Mouse (Mus musculus): ENCODE results near the gene Tmc5. TPM values are rescaled to one million over a fixed set of nuclear protein-coding genes. Genes with fewer than 3 reads are reported as not detected.
A peak's percentile ranks its signal among the peaks of the same experiment; 100 is the strongest.

The Tmc5 gene
- polyA plus RNA-seq, 1 experiment from 2014 or later = not detected

GRCm38 (mm10) chr7:118646237-118646636 is 49.1 kb downstream of the Tmc5 start:
- ATAC-seq (no peak), DNase-seq (ENCODE audit: low read depth, low spot score) (no peak)
- peaks cover 3% of the 10 kb centered on the region for H3K27me3 ChIP-seq
- ChIA-PET POLR2A (no interaction called here), CTCF (no interaction called here)
- in situ Hi-C loops (cut with MboI; ENCODE audit: low pct_unique_long_range_greater_than_20kb) = no loop called here
- TF ChIP-seq CTCF (IDR thresholded peaks at IDR 0.05) = no peak

- POLR2A ChIA-PET = no interaction called here
Observed at GRCm38 (mm10) chr7:118649328-118649727, 52.2 kb downstream of the Tmc5 start.

GRCm38 (mm10) chr7:118650119-118650518 is 53.0 kb downstream of the Tmc5 start:
- ATAC-seq (no peak), DNase-seq (ENCODE audit: low read depth, low spot score) (no peak)
- in situ Hi-C loops (cut with MboI; ENCODE audit: low pct_unique_long_range_greater_than_20kb) = no loop called here
- TF ChIP-seq CTCF (IDR thresholded peaks at IDR 0.05) = no peak
- ChIA-PET CTCF (no interaction called here), POLR2A (no interaction called here)
- peaks cover 3% of the 10 kb centered on the region for H3K27me3 ChIP-seq

More at GRCm38 (mm10) chr7:118649328-118649727, 52.2 kb downstream of the Tmc5 start:
- ATAC-seq = no peak
- CTCF ChIA-PET = no interaction called here
- H3K27me3 ChIP-seq = peaks cover 3% of the 10 kb centered on the region
- no peak for DNase-seq (ENCODE audit: low read depth, low spot score)
- in situ Hi-C loops (cut with MboI; ENCODE audit: low pct_unique_long_range_greater_than_20kb) = no loop called here
- no peak for TF ChIP-seq CTCF (IDR thresholded peaks at IDR 0.05)

GRCm38 (mm10) chr7:118650891-118651290 is 53.8 kb downstream of the Tmc5 start:
- H3K27me3 ChIP-seq = peaks cover 3% of the 10 kb centered on the region
- DNase-seq (ENCODE audit: low read depth, low spot score) = no peak
- POLR2A ChIA-PET = no interaction called here
- ATAC-seq = no peak
- TF ChIP-seq CTCF (IDR thresholded peaks at IDR 0.05) = no peak
- CTCF ChIA-PET = no interaction called here
- in situ Hi-C loops (cut with MboI; ENCODE audit: low pct_unique_long_range_greater_than_20kb) = no loop called here

GRCm38 (mm10) chr7:118652572-118653295 is 55.6 kb downstream of the Tmc5 start:
- TF ChIP-seq CTCF (IDR thresholded peaks at IDR 0.05) = no peak
- CTCF ChIA-PET = no interaction called here
- DNase-seq (ENCODE audit: low read depth, low spot score) = no peak
- ATAC-seq = no peak
- in situ Hi-C loops (cut with MboI; ENCODE audit: low pct_unique_long_range_greater_than_20kb) = no loop called here
- POLR2A ChIA-PET = no interaction called here
- H3K27me3 ChIP-seq = no peaks in the 10 kb centered on the region

GRCm38 (mm10) chr7:118656730-118657129 is 59.6 kb downstream of the Tmc5 start:
- CTCF ChIA-PET = no interaction called here
- no peak for ATAC-seq
- in situ Hi-C loops (cut with MboI; ENCODE audit: low pct_unique_long_range_greater_than_20kb) = no loop called here
- no peaks in the 10 kb centered on the region for H3K27me3 ChIP-seq
- TF ChIP-seq CTCF (IDR thresholded peaks at IDR 0.05) = no peak
- POLR2A ChIA-PET = no interaction called here
- DNase-seq (ENCODE audit: low read depth, low spot score) = no peak

GRCm38 (mm10) chr7:118667773-118668172 is 70.7 kb downstream of the Tmc5 start:
- DNase-seq (ENCODE audit: low read depth, low spot score) (no peak), ATAC-seq (no peak)
- no peak for TF ChIP-seq CTCF (IDR thresholded peaks at IDR 0.05)
- CTCF ChIA-PET = no interaction called here
- peaks cover 3% of the 10 kb centered on the region for H3K27me3 ChIP-seq
- in situ Hi-C loops (cut with MboI; ENCODE audit: low pct_unique_long_range_greater_than_20kb) = no loop called here
- POLR2A ChIA-PET = no interaction called here

GRCm38 (mm10) chr7:118670142-118670541 is 73.0 kb downstream of the Tmc5 start:
- in situ Hi-C loops (cut with MboI; ENCODE audit: low pct_unique_long_range_greater_than_20kb) = no loop called here
- no peak for ATAC-seq
- POLR2A ChIA-PET = no interaction called here
- CTCF ChIA-PET = no interaction called here
- peaks cover 3% of the 10 kb centered on the region for H3K27me3 ChIP-seq
- TF ChIP-seq CTCF (IDR thresholded peaks at IDR 0.05) = no peak
- no peak for DNase-seq (ENCODE audit: low read depth, low spot score)

- H3K27me3 ChIP-seq = no peaks in the 10 kb centered on the region
- ChIA-PET CTCF (interaction anchor here (1.8 kb wide), 1 partner anchor 12 kb away, joined by 5 read pairs; no protein-coding TSS in a partner anchor), POLR2A (no interaction called here)
- TF ChIP-seq CTCF (IDR thresholded peaks at IDR 0.05) = no peak
- in situ Hi-C loops (cut with MboI; ENCODE audit: low pct_unique_long_range_greater_than_20kb) = loop anchor here (25.0 kb wide), 1 partner anchor 565 kb away; the partner anchor contains the start of gene Rps15a
- no peak for ATAC-seq
- DNase-seq (ENCODE audit: low read depth, low spot score) = no peak
Observed at GRCm38 (mm10) chr7:118676826-118677225, 79.7 kb downstream of the Tmc5 start.

GRCm38 (mm10) chr7:118688199-118688598 is 91.1 kb downstream of the Tmc5 start:
- peak; percentile 54 for ATAC-seq
- no peaks in the 10 kb centered on the region for H3K27me3 ChIP-seq
- in situ Hi-C loops (cut with MboI; ENCODE audit: low pct_unique_long_range_greater_than_20kb) = loop anchor here (10.0 to 25.0 kb wide), 2 partner anchors 383 to 576 kb away; partner anchors contain the start of gene Rps15a
- peak; percentile 78 for TF ChIP-seq CTCF (IDR thresholded peaks at IDR 0.05)
- DNase-seq (ENCODE audit: low read depth, low spot score) = no peak
- CTCF ChIA-PET = interaction anchor here (1.0 to 1.3 kb wide), 3 partner anchors 11 to 168 kb away, joined by 3 to 5 read pairs (median 4); no protein-coding TSS in a partner anchor
- POLR2A ChIA-PET = interaction anchor here (0.5 kb wide), 1 partner anchor 241 kb away, joined by 3 read pairs; no protein-coding TSS in a partner anchor

- ATAC-seq (no peak), DNase-seq (ENCODE audit: low read depth, low spot score) (no peak)
- no peak for TF ChIP-seq CTCF (IDR thresholded peaks at IDR 0.05)
- in situ Hi-C loops (cut with MboI; ENCODE audit: low pct_unique_long_range_greater_than_20kb) = loop anchor here (10.0 to 25.0 kb wide), 2 partner anchors 384 to 577 kb away; partner anchors contain the start of gene Rps15a
- no peaks in the 10 kb centered on the region for H3K27me3 ChIP-seq
- POLR2A ChIA-PET = interaction anchor here (0.5 kb wide), 1 partner anchor 242 kb away, joined by 3 read pairs; no protein-coding TSS in a partner anchor
- CTCF ChIA-PET = interaction anchor here (1.0 to 1.3 kb wide), 4 partner anchors 10 to 169 kb away, joined by 3 to 5 read pairs (median 4); no protein-coding TSS in a partner anchor
Observed at GRCm38 (mm10) chr7:118689088-118689487, 92.0 kb downstream of the Tmc5 start.

Data from Patski (cell line).